Mouse (Mus musculus) stomach, embryonic 15.5 days (tissue): ENCODE measurements around the gene Susd4. TPM values are rescaled to one million over a fixed set of nuclear protein-coding genes. Genes with fewer than 3 reads are reported as not detected.
A peak's percentile ranks its signal among the peaks of the same experiment; 100 is the strongest.

ENCODE experiments used
- ATAC-seq: fragments of 200-750 bp; cut with Nextera tagmentation; 2 replicates; pipeline ENCODE4 v1.8.0; 2017; ENCODE audit warnings: low read depth, moderate number of reproducible peaks, moderate TSS enrichment; ENCODE audit not compliant: insufficient read depth, low FRiP score
- H3K27ac ChIP-seq: fragments of 300-500 bp; sonication (generic); 2 replicates; pipeline ENCODE4 v1.5.1; 2015; ENCODE audit warnings: mild to moderate bottlenecking, inconsistent platforms
- H3K27me3 ChIP-seq: fragments of 300-500 bp; sonication (generic); replicated peaks from 2 replicates; pipeline ENCODE4 v1.6.1; 2015; ENCODE audit warnings: inconsistent platforms
- H3K36me3 ChIP-seq: fragments of 300-500 bp; sonication (generic); 2 replicates; pipeline ENCODE4 v1.6.1; 2015; ENCODE audit warnings: inconsistent platforms
- H3K4me1 ChIP-seq: fragments of 300-500 bp; sonication (generic); 2 replicates; pipeline ENCODE4 v1.6.1; 2015; ENCODE audit warnings: inconsistent platforms
- H3K4me2 ChIP-seq: fragments of 300-500 bp; sonication (generic); 2 replicates; pipeline ENCODE4 v1.6.1; 2015; ENCODE audit warnings: mild to moderate bottlenecking, inconsistent platforms
- H3K4me3 ChIP-seq: fragments of 300-500 bp; sonication (generic); replicated peaks from 2 replicates; pipeline ENCODE4 v1.5.1; 2015; ENCODE audit warnings: inconsistent platforms
- H3K9ac ChIP-seq: fragments of 300-500 bp; sonication (generic); 2 replicates; pipeline ENCODE4 v1.6.1; 2015; ENCODE audit warnings: inconsistent platforms
- H3K9me3 ChIP-seq: fragments of 300-500 bp; sonication (generic); 2 replicates; pipeline ENCODE4 v1.6.1; 2016; ENCODE audit warnings: inconsistent platforms
- WGBS: fragments of 180-500 bp; shearing (Covaris S2); methylation state at CpG from one replicate; pipeline ENCODE4 v1.1.7; 2015; 5-methylcytosine and 5-hydroxymethylcytosine counted together
- polyA plus RNA-seq: library from polyadenylated mRNA; unstranded; fragments of >200 nt; fragmentation: Nextera tagmentation; extraction: Ambion mirVana; gene quantifications from 2 replicates; pipeline ENCODE4 v1.2.1, GENCODE M21; 2015

Susd4 gene
- polyA plus RNA-seq, 1 experiment from 2014 or later = 17.8 TPM

- 84% methylated on average over 3 of the region's 3 CpGs for WGBS
Observed at GRCm38 (mm10) chr1:182867886-182868285, 104.2 kb downstream of the Susd4 start.

GRCm38 (mm10) chr1:182868432-182869113, 104.9 kb downstream of the Susd4 start:
- Histone ChIP-seq H3K27me3 (no peaks in the 10 kb centered on the region), H3K4me1 (no peaks in the 10 kb centered on the region), H3K27ac (no peak overlapping the region), H3K9me3 (peaks cover 6% of the 10 kb centered on the region; the same call in 1 of the 2 replicates), H3K4me2 (no peak overlapping the region), H3K36me3 (no peaks in the 10 kb centered on the region), H3K9ac (no peak overlapping the region), H3K4me3 (no peak overlapping the region)
- ATAC-seq = 0 out of 2 replicates have a peak, but pooled peaks have one; percentile 47
- 67% methylated on average over 14 of the region's 14 CpGs for WGBS

More at GRCm38 (mm10) chr1:182867886-182868285, 104.2 kb downstream of the Susd4 start:
- peaks cover 6% of the 10 kb centered on the region; the same call in 1 of the 2 replicates for H3K9me3 ChIP-seq
- no peaks in the 10 kb centered on the region for H3K36me3 ChIP-seq
- H3K4me2 ChIP-seq = no peak overlapping the region
- no peak overlapping the region for H3K27ac ChIP-seq
- H3K27me3 ChIP-seq = no peaks in the 10 kb centered on the region
- ATAC-seq = no peak
- no peaks in the 10 kb centered on the region for H3K4me1 ChIP-seq
- no peak overlapping the region for H3K9ac ChIP-seq
- H3K4me3 ChIP-seq = no peak overlapping the region

GRCm38 (mm10) chr1:182869114-182869456, 105.4 kb downstream of the Susd4 start:
- H3K9ac ChIP-seq = no peak overlapping the region
- H3K27ac ChIP-seq = no peak overlapping the region
- no peaks in the 10 kb centered on the region for H3K27me3 ChIP-seq
- no peaks in the 10 kb centered on the region for H3K36me3 ChIP-seq
- H3K4me2 ChIP-seq = no peak overlapping the region
- H3K4me1 ChIP-seq = no peaks in the 10 kb centered on the region
- WGBS = 47% methylated on average over 6 of the region's 6 CpGs
- no peak for ATAC-seq
- H3K9me3 ChIP-seq = peaks cover 6% of the 10 kb centered on the region; the same call in 1 of the 2 replicates
- no peak overlapping the region for H3K4me3 ChIP-seq

- no peak for ATAC-seq
- H3K4me3 ChIP-seq = no peak overlapping the region
- no peak overlapping the region for H3K27ac ChIP-seq
- no peaks in the 10 kb centered on the region for H3K9me3 ChIP-seq
- H3K36me3 ChIP-seq = no peaks in the 10 kb centered on the region
- H3K9ac ChIP-seq = no peak overlapping the region
- WGBS = 93% methylated on average over 5 of the region's 5 CpGs
- H3K27me3 ChIP-seq = no peaks in the 10 kb centered on the region
- H3K4me1 ChIP-seq = no peaks in the 10 kb centered on the region
- no peak overlapping the region for H3K4me2 ChIP-seq
Observed at GRCm38 (mm10) chr1:182878156-182878555, 114.5 kb downstream of the Susd4 start.

- ATAC-seq = no peak
- Histone ChIP-seq H3K36me3 (no peaks in the 10 kb centered on the region), H3K4me3 (no peak overlapping the region), H3K4me1 (no peaks in the 10 kb centered on the region), H3K4me2 (no peak overlapping the region), H3K9me3 (no peaks in the 10 kb centered on the region), H3K27me3 (no peaks in the 10 kb centered on the region), H3K27ac (no peak overlapping the region), H3K9ac (no peak overlapping the region)
- 79% methylated on average over 4 of the region's 4 CpGs for WGBS
Observed at GRCm38 (mm10) chr1:182878719-182879118, 115.1 kb downstream of the Susd4 start.

GRCm38 (mm10) chr1:182881246-182881645, 117.6 kb downstream of the Susd4 start:
- 67% methylated on average over 8 of the region's 8 CpGs for WGBS
- no peak; the same call in 1 of the 2 replicates for ATAC-seq
- no peak overlapping the region for H3K27ac ChIP-seq

GRCm38 (mm10) chr1:182882611-182883010, 119.0 kb downstream of the Susd4 start:
- Histone ChIP-seq H3K4me2 (no peak overlapping the region), H3K27ac (no peak overlapping the region), H3K27me3 (no peaks in the 10 kb centered on the region), H3K36me3 (no peaks in the 10 kb centered on the region), H3K9me3 (no peaks in the 10 kb centered on the region), H3K9ac (no peak overlapping the region), H3K4me1 (no peaks in the 10 kb centered on the region), H3K4me3 (no peak overlapping the region)
- 77% methylated on average over 2 of the region's 2 CpGs for WGBS
- ATAC-seq = no peak

More at GRCm38 (mm10) chr1:182881246-182881645, 117.6 kb downstream of the Susd4 start:
- no peaks in the 10 kb centered on the region for H3K27me3 ChIP-seq
- H3K4me1 ChIP-seq = no peaks in the 10 kb centered on the region
- no peak overlapping the region for H3K4me2 ChIP-seq
- no peaks in the 10 kb centered on the region for H3K9me3 ChIP-seq
- H3K9ac ChIP-seq = no peak overlapping the region
- H3K36me3 ChIP-seq = no peaks in the 10 kb centered on the region
- no peak overlapping the region for H3K4me3 ChIP-seq

- no peaks in the 10 kb centered on the region for H3K4me1 ChIP-seq
- no peak overlapping the region for H3K4me2 ChIP-seq
- no peak overlapping the region for H3K9ac ChIP-seq
- H3K9me3 ChIP-seq = no peaks in the 10 kb centered on the region
- H3K36me3 ChIP-seq = no peaks in the 10 kb centered on the region
- no peak overlapping the region for H3K27ac ChIP-seq
- no peak for ATAC-seq
- H3K27me3 ChIP-seq = no peaks in the 10 kb centered on the region
- no peak overlapping the region for H3K4me3 ChIP-seq
- WGBS = 56% methylated on average over 9 of the region's 9 CpGs
Observed at GRCm38 (mm10) chr1:182895698-182896097, 132.0 kb downstream of the Susd4 start.

- ATAC-seq = no peak
- no peaks in the 10 kb centered on the region for H3K4me1 ChIP-seq
- no peak overlapping the region for H3K4me3 ChIP-seq
- H3K9ac ChIP-seq = no peak overlapping the region
- no peaks in the 10 kb centered on the region for H3K9me3 ChIP-seq
- WGBS = 68% methylated on average over 6 of the region's 6 CpGs
- no peaks in the 10 kb centered on the region for H3K27me3 ChIP-seq
- no peak overlapping the region for H3K27ac ChIP-seq
- H3K36me3 ChIP-seq = no peaks in the 10 kb centered on the region
- H3K4me2 ChIP-seq = no peak overlapping the region
Observed at GRCm38 (mm10) chr1:182897071-182897470, 133.4 kb downstream of the Susd4 start.

- H3K4me3 ChIP-seq = no peak overlapping the region
- no peaks in the 10 kb centered on the region for H3K27me3 ChIP-seq
- no peak overlapping the region for H3K27ac ChIP-seq
- 80% methylated on average over 12 of the region's 12 CpGs for WGBS
- ATAC-seq = no peak
- no peaks in the 10 kb centered on the region for H3K36me3 ChIP-seq
- H3K4me2 ChIP-seq = no peak overlapping the region
- no peaks in the 10 kb centered on the region for H3K4me1 ChIP-seq
- H3K9ac ChIP-seq = no peak overlapping the region
- no peaks in the 10 kb centered on the region for H3K9me3 ChIP-seq
Observed at GRCm38 (mm10) chr1:182897506-182898138, 134.0 kb downstream of the Susd4 start.

GRCm38 (mm10) chr1:182902095-182902494, 138.4 kb downstream of the Susd4 start:
- Histone ChIP-seq H3K27ac (no peak overlapping the region), H3K27me3 (no peaks in the 10 kb centered on the region), H3K9me3 (no peaks in the 10 kb centered on the region), H3K4me1 (0 out of 2 replicates have a peak, but pooled peaks cover 5% of the 10 kb centered on the region), H3K4me3 (no peak overlapping the region), H3K9ac (no peak overlapping the region), H3K36me3 (no peaks in the 10 kb centered on the region), H3K4me2 (no peak overlapping the region)
- WGBS = 64% methylated on average over 5 of the region's 5 CpGs
- no peak for ATAC-seq

- Histone ChIP-seq H3K27me3 (no peaks in the 10 kb centered on the region), H3K9ac (no peak overlapping the region), H3K36me3 (no peaks in the 10 kb centered on the region), H3K4me2 (no peak overlapping the region), H3K9me3 (no peaks in the 10 kb centered on the region), H3K4me1 (0 out of 2 replicates have a peak, but pooled peaks cover 6% of the 10 kb centered on the region), H3K27ac (no peak overlapping the region), H3K4me3 (no peak overlapping the region)
- 69% methylated on average over 3 of the region's 3 CpGs for WGBS
- ATAC-seq = no peak
Observed at GRCm38 (mm10) chr1:182902906-182903305, 139.2 kb downstream of the Susd4 start.
